Mouse (Mus musculus): ENCODE results near the gene Cdc6.
"Not testable (repeated sequence)": the region's sequence is repeated elsewhere in the genome, so short reads cannot be mapped to it uniquely, and the experiment has no call there.

Gene Cdc6

DNA sequence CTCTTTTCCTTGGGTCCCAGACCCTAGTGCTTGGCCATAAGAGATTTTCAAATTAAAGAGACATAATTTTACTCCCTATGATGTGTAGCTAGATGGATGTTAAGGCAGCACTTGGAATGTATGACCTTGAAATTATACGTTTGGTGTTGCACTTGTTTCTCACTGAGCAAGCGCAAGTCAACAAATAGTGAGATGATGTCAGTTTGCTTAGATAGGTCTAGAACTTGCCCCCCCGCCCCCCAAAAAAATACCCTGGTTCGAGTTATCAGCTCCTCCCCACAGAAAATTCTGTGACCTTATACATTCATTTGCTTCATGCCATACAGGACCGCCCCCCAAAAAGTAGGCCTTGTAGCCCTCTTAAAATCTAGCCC lies 551 bp upstream of the Cdc6 start:
- DNase-seq (ENCODE audit: low read depth, low spot score) = no peak

DNA sequence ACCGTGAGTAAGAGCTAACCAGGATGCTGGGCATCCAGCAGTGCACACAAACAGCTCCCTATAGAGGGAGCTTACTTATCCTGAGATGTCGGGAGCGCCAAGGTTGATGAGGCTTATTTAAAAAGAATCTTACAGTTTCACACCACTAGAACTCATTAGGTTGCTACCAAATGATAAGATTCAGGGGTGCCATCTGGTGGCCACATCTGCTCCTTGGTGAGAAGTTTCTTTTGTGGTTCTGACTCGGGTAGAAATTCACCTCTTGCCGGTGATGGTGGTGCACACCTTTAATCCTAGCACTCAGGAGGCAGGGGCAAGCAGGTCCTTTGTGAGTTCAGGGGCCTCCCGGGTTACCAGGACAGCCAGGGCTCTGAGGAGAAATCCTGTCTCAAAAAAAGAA lies 2.1 kb downstream of the Cdc6 start:
- DNase-seq (ENCODE audit: low read depth, low spot score) = no peak

DNA sequence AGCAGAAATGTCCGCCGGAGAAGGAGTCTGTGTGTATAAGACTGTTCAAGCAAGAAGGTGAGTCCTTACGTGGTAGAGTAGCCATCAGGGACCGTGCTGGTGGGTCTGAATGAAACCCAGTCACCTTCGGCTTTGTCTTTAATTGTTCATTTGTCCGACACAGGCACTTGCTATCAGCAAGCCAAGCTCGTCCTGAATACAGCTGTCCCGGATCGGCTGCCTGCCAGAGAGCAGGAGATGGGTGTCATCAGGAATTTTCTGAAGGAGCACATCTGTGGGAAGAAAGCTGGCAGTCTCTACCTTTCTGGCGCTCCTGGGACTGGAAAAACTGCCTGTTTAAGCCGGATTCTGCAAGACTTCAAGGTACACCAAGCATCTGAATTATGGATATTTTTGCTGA lies 2.8 kb downstream of the Cdc6 start:
- DNase-seq (ENCODE audit: low read depth, low spot score) = no peak

DNA sequence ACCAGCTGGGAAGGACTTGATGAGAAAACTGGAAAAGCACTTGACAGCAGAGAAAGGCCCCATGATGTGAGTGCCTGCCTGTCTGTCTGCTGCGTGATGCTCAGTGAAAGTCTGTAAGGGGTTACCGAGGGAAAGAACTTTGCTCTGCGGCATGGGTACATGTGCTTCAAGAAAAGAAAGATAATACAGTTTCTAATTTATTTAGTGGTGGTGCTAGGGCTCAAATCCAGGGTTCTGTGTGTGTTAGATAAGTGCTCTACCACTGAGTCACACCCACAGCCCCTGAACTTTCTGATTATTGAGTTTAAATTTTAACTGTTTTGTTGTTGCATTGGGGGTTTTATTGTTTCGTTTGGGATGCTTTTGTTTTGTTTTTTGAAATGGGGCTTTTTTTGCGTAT lies 3.9 kb downstream of the Cdc6 start:
- DNase-seq (ENCODE audit: low read depth, low spot score) = no peak

DNA sequence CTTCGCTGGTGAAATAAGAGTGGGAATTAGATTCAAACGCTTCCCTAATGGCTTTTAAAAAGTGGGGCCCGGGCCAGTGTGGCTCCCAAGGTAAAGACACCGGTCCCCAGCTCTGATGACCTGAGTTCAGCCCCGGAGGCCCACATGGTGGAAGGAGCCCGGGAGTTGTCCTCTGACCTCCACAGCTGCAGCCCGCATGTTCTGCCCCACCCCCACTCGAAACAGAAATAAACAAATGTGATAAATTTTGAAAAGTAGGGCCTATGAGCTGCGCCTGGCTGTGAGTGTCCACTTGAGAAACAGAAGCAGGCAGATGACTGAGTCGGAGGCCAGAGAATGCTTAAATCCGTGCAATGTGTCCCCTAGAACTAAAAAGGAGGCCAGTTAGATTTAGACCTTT lies 6.6 kb downstream of the Cdc6 start:
- DNase-seq (ENCODE audit: low read depth, low spot score) = no peak

DNA sequence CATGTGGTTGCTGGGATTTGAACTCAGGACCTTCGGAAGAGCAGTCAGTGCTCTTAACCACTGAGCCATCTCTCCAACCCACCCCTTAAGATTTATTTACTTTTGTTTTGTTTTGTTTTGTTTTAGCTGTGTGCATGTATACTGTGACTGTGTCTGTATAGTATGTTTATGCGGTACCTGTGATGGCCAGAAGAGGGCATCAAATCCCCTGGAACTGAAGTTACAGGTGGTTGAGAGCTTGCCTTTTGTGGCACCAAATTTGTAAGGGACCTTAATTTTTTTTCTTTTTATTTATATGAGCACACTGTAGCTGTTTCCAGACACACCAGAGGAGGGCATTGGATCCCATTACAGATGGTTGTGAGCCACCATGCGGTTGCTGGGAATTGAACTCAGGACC lies 8.8 kb downstream of the Cdc6 start:
- DNase-seq (ENCODE audit: low read depth, low spot score) = not testable (repeated sequence)

DNA sequence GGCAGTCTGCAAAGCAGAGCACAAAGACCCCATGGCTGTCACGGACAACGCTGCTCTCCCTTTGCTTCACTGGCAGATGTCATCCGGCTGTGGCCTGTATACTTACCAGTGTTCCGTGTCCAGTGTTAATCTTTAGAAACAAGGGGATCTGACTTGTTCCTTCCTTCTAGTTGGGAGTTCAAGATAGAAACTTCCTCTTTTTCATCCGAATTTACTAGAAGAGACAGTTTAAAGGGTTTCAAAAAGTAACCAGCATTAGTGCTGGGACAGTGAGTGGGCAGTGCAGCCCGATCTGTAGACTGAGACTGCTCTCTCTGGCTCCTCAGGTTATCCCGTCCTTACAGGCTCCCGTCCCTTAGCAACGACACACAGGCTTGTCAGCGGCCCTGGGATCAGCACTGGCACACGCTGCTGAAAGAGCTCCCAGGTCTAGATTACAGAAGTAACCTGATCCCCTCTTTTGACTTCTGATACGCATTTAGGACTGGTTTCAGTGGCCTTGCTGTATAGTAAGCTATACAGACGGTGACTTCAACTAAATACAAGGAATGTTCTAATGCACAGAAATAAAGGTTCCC lies 9.9 kb downstream of the Cdc6 start:
- DNase-seq (ENCODE audit: low read depth, low spot score) = no peak

DNA sequence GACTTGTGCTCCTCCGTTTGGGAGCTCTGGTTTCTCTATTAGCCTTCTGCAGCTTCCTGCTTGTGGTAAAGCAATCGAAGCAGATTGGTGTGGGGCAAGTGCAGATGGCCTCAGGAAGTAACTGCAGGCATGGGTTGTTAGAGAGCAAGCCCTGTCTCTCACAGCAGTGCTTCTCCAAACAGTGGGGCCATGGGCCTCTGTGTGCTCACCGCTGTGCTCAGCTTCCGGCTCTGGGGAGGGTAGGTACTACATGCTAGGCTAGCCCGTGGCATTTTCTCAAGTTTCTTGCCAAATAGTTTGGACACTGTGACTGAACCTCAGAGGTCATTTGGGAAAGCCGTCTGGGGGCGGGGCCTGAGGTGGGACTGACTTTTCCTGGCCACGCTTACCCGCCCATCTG lies 10.6 kb downstream of the Cdc6 start:
- DNase-seq (ENCODE audit: low read depth, low spot score) = no peak

DNA sequence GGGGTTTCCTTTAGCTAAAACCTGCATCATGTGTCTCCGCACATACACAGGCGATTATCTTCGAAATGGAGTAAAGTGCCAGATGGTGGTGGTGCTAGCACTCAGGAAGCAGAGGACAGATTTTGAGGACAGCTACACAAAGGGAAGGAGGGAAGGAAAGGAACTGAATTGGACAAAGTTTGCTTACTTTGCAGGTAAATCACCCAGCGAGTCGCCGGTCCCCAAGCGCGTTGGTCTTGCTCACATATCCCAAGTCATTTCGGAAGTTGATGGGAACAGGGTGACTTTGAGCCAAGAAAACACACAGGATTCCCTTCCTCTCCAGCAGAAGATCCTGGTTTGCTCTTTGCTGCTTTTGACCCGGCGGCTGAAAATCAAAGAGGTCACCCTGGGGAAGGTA lies 11.4 kb downstream of the Cdc6 start:
- DNase-seq (ENCODE audit: low read depth, low spot score) = no peak

DNA sequence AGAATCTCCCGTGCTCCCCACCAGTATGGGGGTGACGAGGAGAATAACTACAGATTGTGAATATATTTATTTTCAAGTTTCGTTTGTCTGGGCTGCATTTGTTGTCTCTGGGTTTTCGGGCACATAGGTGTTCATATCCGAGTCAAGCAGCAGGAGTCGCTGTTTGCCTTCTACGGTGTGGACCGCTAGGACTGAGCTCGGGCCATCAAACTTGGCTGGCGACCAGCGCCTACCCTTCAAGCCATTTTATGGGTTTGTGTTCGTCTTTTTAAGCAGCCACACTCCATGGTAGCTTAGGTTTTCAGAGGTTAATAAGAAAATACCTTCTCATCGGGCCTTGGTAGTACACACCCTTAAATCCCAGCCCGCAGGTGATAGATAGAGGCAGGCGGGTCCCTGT lies 14.2 kb downstream of the Cdc6 start:
- DNase-seq (ENCODE audit: low read depth, low spot score) = peak; percentile 74

DNA sequence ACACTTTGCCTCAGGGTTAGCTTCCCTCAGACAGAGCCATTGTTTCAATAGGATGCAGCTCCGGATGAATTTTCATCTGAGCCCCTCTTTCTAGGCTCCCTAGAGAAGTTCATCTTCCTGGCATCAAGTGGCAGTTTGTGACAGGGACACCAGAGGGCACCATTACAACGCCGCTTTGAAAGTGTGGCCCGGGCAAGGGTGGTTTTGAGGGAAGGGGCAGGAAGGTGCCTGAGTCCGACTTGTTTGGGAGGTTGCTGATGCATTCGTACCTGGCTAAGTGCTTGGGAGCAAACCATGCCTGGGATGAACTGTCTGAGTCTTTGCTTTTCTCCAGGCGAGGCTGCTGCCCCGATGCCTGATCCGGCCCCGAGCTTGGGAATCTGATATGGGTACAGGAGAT lies 14.7 kb downstream of the Cdc6 start:
- peak; percentile 68 for DNase-seq (ENCODE audit: low read depth, low spot score)

DNA sequence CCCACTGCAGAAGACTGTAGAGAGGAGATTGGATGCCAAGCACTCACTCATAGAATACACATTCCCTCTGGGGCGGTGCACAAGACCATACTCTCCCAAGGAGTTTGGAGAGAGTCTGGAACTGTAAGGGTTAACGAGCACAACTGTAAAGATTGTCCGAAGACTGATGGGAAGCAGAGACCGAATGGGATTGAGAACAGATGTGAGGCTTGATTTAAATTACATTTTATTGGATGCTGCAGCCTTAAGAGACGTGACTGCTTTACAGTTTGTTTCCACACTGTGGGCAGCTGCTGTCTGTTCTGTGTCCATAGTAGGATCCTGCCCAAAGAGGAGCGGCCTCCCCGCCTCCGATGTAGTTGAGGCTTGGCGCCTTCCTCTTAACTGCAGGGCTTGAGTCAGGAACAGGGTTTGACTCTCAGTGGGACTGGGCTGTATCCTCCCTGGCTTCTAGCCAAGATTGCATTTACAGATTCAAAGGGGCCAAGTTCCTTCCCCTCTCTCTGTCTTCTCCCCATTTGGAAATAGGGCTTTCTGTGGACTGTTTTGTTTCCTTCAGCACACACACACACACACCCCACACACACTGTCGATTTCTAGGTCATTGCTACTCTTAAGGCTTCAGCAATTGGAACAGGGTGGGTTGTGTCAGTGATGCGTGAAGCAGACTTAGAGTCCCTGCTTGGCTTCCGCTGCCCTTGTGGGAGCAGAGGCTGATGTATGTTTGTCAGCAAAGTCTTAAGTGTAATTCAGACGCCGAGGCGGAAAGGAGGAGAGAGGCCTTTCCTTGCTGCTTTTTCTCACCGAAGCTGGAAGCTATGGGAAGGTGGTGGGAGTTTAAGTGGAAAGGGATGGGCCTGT lies 15.5 kb downstream of the Cdc6 start:
- peak; percentile 79 for DNase-seq (ENCODE audit: low read depth, low spot score)

DNA sequence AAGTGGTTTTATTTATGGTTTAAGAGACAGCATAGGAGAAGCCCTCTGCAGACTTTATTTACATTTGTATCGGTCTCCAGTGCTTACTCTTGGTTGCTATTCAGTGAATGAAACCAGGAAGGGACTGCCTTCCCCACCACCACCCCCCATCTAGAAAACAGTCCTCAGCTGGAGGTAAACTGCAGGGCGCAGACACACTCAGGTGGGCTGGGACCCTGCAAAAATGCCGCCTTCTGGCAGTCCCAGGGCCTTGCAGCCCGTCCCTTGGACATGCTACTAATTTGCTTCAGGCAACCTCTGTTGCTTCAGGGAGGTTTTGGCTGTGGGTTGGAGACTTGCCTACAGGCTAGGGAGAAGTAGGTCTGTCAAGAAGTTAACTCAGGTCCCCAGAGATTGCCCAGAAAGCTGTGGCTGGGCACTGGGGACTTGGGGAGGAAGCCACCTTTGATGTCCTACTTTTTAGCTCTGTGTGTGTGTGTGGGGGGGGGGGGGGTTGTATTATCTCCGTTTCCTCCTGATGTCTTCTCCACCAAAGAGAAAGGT lies 17.1 kb downstream of the Cdc6 start:
- DNase-seq (ENCODE audit: low read depth, low spot score) = no peak

DNA sequence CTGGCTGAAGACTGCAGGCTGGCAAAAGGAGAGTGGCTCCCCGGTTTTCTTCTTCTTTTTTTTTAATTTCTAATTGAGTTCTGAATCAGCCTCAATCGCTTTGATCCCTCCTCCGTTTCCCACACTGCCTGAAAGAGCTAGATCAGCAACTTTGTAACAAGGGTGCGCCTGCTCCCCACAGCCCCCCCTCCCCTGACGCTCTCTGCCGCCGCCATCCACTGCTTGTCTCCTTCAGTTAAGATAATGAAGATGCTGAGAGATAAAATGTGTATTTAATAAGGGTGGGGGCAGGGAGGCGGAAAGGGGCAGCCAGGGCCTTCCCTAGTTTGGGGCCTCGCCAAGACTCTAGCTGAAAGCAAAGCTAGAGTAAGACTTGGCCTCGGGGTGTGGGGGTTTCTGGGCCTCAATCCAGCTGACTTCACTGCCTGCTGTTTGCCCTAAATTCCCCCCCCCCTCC lies 17.7 kb downstream of the Cdc6 start:
- no peak for DNase-seq (ENCODE audit: low read depth, low spot score)

DNA sequence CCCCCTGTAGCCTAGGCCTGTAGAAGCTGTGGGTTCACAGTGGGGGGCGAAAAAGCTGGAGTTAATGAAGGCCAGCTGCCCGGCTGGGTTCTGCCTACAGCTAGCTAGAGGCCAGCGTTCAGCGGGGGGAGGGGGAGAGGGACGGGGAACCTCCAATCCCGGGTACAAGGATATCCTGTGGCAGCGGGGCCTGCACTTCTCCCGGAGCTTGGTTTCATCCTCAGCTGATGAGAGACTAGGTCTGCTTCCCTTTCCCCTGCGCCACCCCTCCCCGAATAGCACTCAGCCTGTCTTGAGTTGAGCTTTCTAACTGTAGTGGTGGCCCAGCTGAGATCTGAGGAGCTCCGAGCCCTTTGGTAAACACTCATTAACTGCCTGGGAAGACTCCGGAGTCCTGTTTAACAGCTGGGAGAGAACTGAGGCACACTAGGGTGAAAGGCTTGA lies 18.3 kb downstream of the Cdc6 start:
- DNase-seq (ENCODE audit: low read depth, low spot score) = peak; percentile 91

DNA sequence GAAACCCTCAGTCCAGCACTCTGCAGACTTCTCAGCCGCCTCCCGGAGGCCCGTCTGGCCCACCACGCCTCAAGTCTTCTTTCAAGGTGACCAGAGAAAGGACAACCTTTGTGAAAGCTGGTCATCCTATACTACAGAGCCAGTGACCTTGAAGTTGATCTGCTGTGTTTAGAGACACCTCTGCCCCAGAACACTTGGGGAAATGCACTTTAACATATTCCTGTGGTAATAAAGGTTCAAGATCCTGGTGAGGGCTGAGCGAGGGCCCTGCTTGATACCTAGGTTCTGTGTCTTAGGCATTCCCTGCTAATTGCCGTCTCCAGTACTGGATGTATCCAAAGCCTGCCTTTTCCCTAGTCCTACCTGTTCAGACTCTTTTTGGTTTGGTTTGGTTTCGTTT lies 19.0 kb downstream of the Cdc6 start:
- no peak for DNase-seq (ENCODE audit: low read depth, low spot score)

DNA sequence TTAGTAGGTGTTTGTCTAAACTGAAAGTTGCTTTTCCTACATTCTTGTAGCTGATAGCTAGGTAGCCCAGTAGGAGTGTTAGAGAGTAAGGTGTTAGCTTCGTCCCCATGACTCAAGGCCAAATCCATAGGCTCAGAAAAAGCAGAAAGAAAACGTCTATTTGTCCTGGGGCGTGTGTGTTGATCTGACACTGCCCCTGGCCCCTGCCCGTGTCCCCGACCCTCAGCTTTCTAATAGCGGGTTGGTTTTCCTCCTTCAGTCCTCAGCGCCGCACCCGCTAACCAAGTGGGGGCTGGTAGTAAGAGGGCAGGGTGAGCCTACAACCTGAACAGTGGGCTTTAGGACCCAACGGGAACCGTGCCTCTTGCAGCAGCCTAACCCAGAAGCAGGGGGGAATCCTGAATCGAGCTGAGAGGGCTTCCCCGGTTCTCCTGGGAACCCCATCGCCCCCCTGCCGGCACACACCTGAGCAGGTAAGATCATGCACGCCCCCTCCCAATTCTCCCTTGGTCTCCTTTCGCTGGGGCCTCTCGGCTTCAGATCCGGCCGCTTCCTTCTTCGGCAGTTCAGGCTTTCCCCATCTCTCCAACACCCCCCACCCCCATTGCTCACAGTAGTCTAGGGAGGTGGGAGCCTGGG lies 20.0 kb downstream of the Cdc6 start, which contains the start of gene Rara:
Gene Rara, plus strand, starts transcription at position 381 of the 639 bp plus-strand sequence.
- no peak for DNase-seq (ENCODE audit: low read depth, low spot score)

DNA sequence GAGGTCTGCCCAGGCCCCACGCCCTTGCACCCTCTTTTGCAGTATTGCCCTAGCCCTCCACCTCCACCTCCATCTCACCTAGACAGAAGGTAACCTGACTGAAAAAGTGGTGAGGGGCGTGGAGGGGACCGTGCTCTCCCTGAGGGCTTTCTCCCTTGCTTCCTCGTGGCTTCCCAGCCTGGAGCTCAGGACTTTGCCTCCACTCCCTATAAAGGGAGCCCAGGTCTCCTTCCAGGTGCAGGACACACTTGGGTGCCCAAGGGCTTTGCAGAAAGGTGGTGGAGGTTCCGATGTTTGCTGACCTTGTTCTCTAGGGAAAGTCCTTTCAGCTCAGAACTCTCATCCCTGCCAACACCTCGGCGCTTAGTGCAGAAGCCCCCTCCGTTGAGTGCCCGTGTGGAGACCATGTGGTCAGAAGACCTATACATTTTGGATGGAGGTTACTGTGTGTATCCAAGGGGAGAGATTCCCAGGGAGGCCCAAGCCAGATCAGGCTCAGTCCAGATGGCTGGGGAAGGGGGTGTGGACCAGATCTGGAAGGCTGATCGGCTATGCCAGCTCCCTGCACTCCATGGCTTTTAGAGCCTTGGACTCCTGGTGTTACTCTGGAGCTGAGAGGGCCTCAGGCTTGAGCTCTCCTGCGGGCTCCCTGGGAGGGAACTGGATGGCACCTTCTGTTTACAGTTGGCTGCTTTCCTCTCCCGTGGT lies 20.7 kb downstream of the Cdc6 start:
- DNase-seq (ENCODE audit: low read depth, low spot score) = no peak

DNA sequence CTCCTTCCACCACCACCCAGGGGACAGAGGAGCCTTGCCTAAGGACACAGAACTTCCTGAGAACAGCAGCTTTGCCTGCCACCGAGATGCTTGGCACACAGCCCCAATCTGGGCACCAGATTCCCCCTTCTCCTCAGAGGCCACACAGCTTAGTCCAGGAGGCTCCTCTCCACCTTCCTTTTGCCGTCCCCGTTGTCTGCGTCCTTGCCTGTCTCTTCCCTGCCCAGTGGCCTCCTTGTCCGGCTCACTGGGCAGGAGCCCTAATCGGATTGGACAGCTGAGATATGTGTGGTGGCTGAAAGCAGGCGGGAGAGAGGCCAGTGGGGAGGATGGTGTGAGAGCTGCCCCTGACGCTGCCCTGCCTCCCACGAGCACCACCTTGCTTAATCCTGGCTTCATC lies 21.9 kb downstream of the Cdc6 start:
- no peak for DNase-seq (ENCODE audit: low read depth, low spot score)

DNA sequence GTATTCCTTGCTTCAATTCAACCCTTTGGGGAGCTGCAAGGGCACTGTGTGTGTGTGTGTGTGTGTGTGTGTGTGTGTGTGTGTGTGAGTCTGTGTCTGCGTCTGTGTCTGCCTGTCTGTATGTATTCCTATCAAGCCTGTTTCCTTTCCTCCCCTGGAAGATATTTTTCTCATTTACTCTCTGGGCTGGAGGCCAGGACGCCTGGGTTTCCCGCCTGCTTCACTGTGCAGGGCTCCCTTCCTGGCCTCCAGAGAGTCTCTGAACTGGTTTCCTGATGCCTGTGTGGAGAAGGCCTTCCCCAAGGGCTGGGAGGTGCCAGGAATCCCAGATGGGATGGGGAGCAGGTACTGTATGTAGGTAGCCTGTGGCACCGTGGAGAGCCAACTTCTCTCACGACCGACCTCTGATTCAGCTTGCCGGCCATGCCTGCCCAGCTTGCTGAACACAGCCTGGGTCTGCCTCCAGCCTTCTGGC lies 22.6 kb downstream of the Cdc6 start:
- no peak for DNase-seq (ENCODE audit: low read depth, low spot score)

DNA sequence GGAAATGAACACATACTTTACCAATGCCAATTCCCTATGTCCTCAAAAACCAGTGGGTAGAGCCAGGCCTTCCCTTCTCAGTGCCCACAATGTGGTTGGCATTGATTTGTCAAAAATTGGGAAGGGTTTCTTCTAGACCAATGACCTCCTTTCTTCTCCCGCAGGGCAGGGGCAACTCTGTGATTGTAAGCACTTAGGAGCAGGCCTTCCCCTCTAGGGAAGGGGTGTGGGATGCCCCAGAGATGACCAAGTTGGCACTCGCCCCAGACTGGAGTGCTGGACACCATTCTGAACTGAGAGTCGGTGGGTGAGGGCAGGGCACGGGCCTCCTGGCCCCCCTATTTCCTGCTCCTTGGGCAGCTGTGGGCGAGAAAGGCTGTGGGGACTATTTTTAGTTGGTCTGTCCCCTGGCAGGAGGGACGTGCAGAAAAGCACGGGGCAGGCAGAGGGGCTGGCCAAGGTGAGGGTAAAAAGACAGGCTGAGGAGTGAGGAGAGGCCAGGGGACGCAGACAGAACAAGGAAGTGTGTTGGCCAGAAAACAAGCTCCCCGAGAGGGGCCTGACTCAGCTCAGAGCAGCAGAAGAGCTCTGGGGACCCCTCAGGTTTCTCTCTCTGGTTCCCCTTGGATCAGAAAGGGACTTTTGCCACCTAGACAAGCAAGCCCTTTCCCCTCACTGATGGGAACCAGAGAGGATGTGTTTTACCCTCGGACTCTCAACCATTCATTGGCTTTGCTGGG lies 23.3 kb downstream of the Cdc6 start:
- no peak for DNase-seq (ENCODE audit: low read depth, low spot score)
